Mouse (Mus musculus) ES-Bruce4 (cell line): ENCODE data around the gene Olfr514. TPM values are rescaled to one million over a fixed set of nuclear protein-coding genes. Genes with fewer than 3 reads are reported as not detected.
"Not testable (repeated sequence)": the region's sequence is repeated elsewhere in the genome, so short reads cannot be mapped to it uniquely, and the experiment has no call there.

Experiments used
- H3K27ac ChIP-seq: 2 replicates; pipeline ENCODE4 v1.5.1; 2012; ENCODE audit warnings: low read length, inconsistent platforms; ENCODE audit not compliant: insufficient read depth
- H3K27me3 ChIP-seq: 2 replicates; pipeline ENCODE4 v1.6.1; 2012; ENCODE audit warnings: mild to moderate bottlenecking, low read length, inconsistent platforms; ENCODE audit not compliant: control insufficient read depth, poor library complexity, insufficient read depth, severe bottlenecking
- H3K36me3 ChIP-seq: 2 replicates; pipeline ENCODE4 v1.6.1; 2012; ENCODE audit warnings: inconsistent platforms, mild to moderate bottlenecking, low read length, moderate library complexity; ENCODE audit not compliant: control insufficient read depth, poor library complexity, insufficient read depth, severe bottlenecking
- H3K4me1 ChIP-seq: one replicate; pipeline ENCODE4 v1.8.1; 2011; ENCODE audit warnings: low read length; ENCODE audit not compliant: control insufficient read depth, insufficient read depth
- H3K4me3 ChIP-seq: 2 replicates; pipeline ENCODE4 v1.5.1; 2011; ENCODE audit warnings: low read depth, mild to moderate bottlenecking, low read length
- H3K9ac ChIP-seq: 2 replicates; pipeline ENCODE4 v1.6.1; 2012; ENCODE audit warnings: low read depth, mild to moderate bottlenecking, inconsistent platforms; ENCODE audit not compliant: poor library complexity, severe bottlenecking
- H3K9me3 ChIP-seq: replicated peaks from 2 replicates; pipeline ENCODE4 v1.6.1; 2012; ENCODE audit warnings: mild to moderate bottlenecking, low read length, inconsistent platforms; ENCODE audit not compliant: control insufficient read depth, poor library complexity, insufficient read depth, severe bottlenecking
- CTCF ChIP-seq: IDR thresholded peaks from one replicate; pipeline ENCODE4 v1.8.1; 2011; ENCODE audit warnings: low read depth, low read length
- EP300 ChIP-seq: IDR thresholded peaks from 2 replicates; pipeline ENCODE4 v1.6.1; 2011; ENCODE audit warnings: low read depth, low read length; ENCODE audit not compliant: insufficient read depth
- POLR2A ChIP-seq: IDR thresholded peaks from one replicate; pipeline ENCODE4 v1.8.1; 2011; ENCODE audit warnings: low read length; ENCODE audit not compliant: insufficient read depth
- polyA plus RNA-seq: library from polyadenylated mRNA; stranded (reverse); fragments of >200 nt; gene quantifications from 2 replicates; pipeline ENCODE4 v1.2.4, GENCODE M21; 2011; ENCODE audit warnings: low read depth; ENCODE audit not compliant: missing spikeins, insufficient read depth, insufficient read length

The Olfr514 gene
- not detected in 2 replicates for polyA plus RNA-seq

DNA sequence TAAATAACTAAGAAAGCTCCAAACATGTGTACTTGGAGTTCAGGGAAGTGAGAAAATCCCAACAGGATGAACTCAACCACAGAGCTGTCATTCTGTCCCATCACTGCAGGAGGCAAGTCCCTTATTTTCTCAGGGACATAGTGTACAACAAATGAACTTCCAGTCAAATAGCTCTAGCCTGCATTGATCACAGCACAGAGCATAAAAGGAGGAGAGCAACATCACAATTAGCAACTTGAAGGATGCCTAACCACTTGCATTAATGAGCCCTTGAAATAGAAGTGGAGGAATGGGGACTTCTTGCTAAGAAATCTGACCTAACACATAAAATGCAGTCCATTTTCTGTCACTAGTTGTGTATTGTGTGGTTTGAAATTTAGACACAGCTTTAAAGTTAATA, at the start of gene Olfr514:
Gene Olfr514 (minus strand): TSS at position 101 of the 400 bp plus-strand sequence.
- H3K4me3 ChIP-seq, result no peak within 1 kb of the TSS
- H3K27me3 ChIP-seq, result no peaks in the 10 kb centered on the region
- H3K36me3 ChIP-seq, result no peaks in the 10 kb centered on the region
- no peak within 1 kb of the TSS for H3K27ac ChIP-seq
- H3K9ac ChIP-seq, result no peak within 1 kb of the TSS
- no peaks in the 10 kb centered on the region for H3K4me1 ChIP-seq
- TF ChIP-seq CTCF (no peak), POLR2A (no peak), EP300 (no peak)
- peaks cover 7% of the 10 kb centered on the region for H3K9me3 ChIP-seq

DNA sequence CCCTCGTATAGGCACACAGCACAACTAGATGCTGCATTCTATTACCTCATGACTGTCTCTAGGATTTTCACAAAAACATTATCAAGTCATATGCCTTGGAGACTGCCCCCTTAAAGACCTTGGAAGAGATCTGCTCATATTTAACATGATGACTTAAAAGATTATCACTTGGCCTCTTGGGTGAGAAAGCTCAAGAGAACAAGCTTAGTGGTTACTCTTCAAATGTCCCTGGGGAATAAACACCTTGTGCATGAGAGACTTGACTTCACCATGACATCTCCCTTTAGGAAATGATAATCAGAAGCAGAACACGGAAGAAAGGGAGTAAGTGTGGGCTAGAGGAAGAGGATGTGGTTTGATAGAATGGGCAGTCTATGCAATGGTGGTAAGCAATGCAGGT, 46.5 kb upstream of the Olfr514 start, which contains the start of gene Olfr517:
Gene Olfr517 (minus strand): TSS at position 101 of the 400 bp plus-strand sequence.
- no peaks in the 10 kb centered on the region for H3K9me3 ChIP-seq
- no peak within 1 kb of the TSS for H3K9ac ChIP-seq

DNA sequence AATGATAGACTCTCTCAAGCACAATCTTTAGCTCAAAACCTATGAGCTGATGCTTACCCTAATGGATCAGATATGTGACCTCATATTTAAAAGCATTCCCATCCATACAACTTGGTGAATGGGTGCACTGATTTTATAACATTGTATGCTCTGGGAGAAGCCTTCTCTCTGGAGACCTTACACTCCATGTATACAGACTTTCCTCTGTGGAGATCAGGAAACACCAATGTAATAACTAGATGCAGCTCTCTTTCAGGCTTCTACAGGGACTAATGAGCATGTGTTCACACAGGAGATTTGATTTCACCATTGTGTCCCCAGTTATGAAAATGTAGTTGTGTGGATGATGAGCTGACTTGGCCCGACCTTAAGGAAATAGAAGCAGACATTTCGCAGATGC, 24.6 kb upstream of the Olfr514 start, which contains the start of gene Olfr516:
Gene Olfr516 (minus strand): TSS at position 101 of the 400 bp plus-strand sequence.
- no peaks in the 10 kb centered on the region for H3K36me3 ChIP-seq
- no peaks in the 10 kb centered on the region for H3K27me3 ChIP-seq
- H3K27ac ChIP-seq, result no peak within 1 kb of the TSS
- no peak within 1 kb of the TSS for H3K4me3 ChIP-seq
- no peak for TF ChIP-seq CTCF
- no peak for TF ChIP-seq EP300
- no peak for TF ChIP-seq POLR2A
- no peak within 1 kb of the TSS for H3K9ac ChIP-seq
- no peaks in the 10 kb centered on the region for H3K4me1 ChIP-seq
- no peaks in the 10 kb centered on the region for H3K9me3 ChIP-seq

More for the DNA sequence above, 46.5 kb upstream of the Olfr514 start, which contains the start of gene Olfr517:
- Histone ChIP-seq H3K27me3 (no peaks in the 10 kb centered on the region), H3K4me3 (no peak within 1 kb of the TSS), H3K27ac (no peak within 1 kb of the TSS), H3K36me3 (no peaks in the 10 kb centered on the region), H3K4me1 (no peaks in the 10 kb centered on the region)
- TF ChIP-seq POLR2A, result no peak
- TF ChIP-seq EP300, result no peak
- TF ChIP-seq CTCF, result no peak

DNA sequence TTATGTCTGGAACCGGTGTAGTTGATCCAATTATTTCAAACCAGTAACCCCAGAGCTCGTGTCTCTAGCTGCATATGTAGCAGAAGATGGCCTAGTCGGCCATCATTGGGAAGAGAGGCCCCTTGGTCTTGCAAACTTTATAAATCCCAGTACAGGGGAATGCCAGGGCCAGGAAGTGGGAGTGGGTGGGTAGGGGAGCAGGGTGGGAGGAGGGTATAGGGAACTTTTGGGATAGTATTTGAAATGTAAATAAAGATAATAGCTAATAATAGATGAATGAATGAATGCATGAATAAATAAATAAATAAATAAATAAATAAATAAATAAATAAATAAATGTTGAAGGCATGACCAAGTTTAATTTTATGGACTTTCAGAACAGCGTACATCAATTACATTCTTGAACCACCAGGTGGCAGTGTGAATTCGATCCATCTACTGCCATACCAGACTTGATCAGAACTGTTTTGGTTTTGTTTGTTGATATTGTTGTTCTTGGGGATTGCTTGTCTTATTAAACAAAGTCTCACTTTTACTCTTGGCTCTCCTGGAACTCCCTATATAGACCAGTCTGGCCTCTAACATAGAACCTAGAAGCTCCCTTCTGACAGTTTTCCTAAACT, 11.1 kb downstream of the Olfr514 start:
- H3K36me3 ChIP-seq, H3K4me1 ChIP-seq, H3K27ac ChIP-seq: not testable (repeated sequence)

DNA sequence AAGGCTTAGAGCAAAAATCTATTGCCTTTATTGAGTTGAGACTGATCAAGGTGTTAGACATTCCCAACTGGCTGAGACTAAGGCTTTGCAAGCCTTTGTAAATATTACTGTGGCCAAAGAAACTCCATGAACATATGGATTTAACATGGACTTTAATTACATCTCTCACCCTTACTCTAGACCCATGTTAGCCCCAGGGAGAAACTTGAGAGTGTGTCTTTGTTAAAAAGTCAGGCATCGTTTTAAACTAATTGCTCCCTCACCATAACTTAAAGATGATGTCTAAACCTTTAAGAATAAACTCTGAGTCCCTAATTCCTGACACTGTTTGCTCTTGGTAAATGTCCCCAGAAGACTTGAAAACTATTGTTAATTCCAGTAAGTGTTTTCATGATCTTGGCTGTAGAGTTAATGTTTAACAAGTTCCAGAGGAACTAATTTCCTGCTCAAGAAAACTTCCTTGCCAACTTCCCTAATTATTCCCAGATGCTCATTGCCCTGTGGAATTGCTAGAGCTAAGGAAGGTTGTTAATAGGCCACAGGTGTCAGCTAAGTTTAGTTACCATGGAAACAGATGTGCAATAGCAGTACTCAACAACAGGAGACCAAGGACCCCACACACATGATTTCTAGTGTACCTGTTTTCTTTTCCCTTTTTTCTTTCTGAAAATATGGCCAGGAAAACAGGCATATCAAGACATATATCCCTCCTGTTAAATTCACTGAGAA, 28.4 kb downstream of the Olfr514 start:
- Histone ChIP-seq H3K4me1 (no peaks in the 10 kb centered on the region), H3K9me3 (no peaks in the 10 kb centered on the region), H3K36me3 (no peaks in the 10 kb centered on the region), H3K4me3 (no peak overlapping the region), H3K27ac (no peak overlapping the region), H3K27me3 (no peaks in the 10 kb centered on the region), H3K9ac (no peak overlapping the region)
- no peak for TF ChIP-seq POLR2A
- no peak for TF ChIP-seq CTCF
- TF ChIP-seq EP300, result no peak

More for the DNA sequence above, 11.1 kb downstream of the Olfr514 start:
- H3K4me3 ChIP-seq, H3K9me3 ChIP-seq, H3K27me3 ChIP-seq, H3K9ac ChIP-seq: not testable (repeated sequence)

Other genes with a start within 250 kb of the Olfr514 start
- 0.20 TPM in 1 of 2 replicates, not detected in the other for gene Olfr506, start 215.2 kb downstream of the Olfr514 start, polyA plus RNA-seq
- gene Olfr507, start 204.2 kb downstream of the Olfr514 start, polyA plus RNA-seq, result not detected in 2 replicates
- not detected in 2 replicates for gene Olfr508, start 196.0 kb downstream of the Olfr514 start, polyA plus RNA-seq
- gene Olfr509, start 174.1 kb downstream of the Olfr514 start, polyA plus RNA-seq, result not detected in 2 replicates
- not detected in 2 replicates for gene Olfr510, start 159.6 kb downstream of the Olfr514 start, polyA plus RNA-seq
- not detected in 2 replicates for gene Olfr512, start 112.7 kb downstream of the Olfr514 start, polyA plus RNA-seq
- not detected in 2 replicates for gene Olfr513, start 75.0 kb downstream of the Olfr514 start, polyA plus RNA-seq
- gene Olfr516, start 24.5 kb upstream of the Olfr514 start, polyA plus RNA-seq, result not detected in 2 replicates
- gene Olfr517, start 46.4 kb upstream of the Olfr514 start, polyA plus RNA-seq, result not detected in 2 replicates
- not detected in 2 replicates for gene Olfr518, start 59.0 kb upstream of the Olfr514 start, polyA plus RNA-seq
- gene Olfr519, start 68.4 kb upstream of the Olfr514 start, polyA plus RNA-seq, result not detected in 2 replicates
- not detected in 2 replicates for gene Nlrp10, start 104.2 kb upstream of the Olfr514 start, polyA plus RNA-seq
- 223 and 235 TPM in 2 replicates for gene Eif3f, start 108.4 kb upstream of the Olfr514 start, polyA plus RNA-seq
- 3.2 and 3.8 TPM in 2 replicates for gene Tub, start 124.3 kb upstream of the Olfr514 start, polyA plus RNA-seq